Mouse (Mus musculus) MEL (cell line): Measurements from ENCODE around the gene Pfn1. TPM values are rescaled to one million over a fixed set of nuclear protein-coding genes. Genes with fewer than 3 reads are reported as not detected.
A peak's percentile ranks its signal among the peaks of the same experiment; 100 is the strongest.

Experiments used
- DNase-seq: peaks from one replicate; pipeline ENCODE4 v3.0.0; 2011; ENCODE audit warnings: low read depth, low spot score
- H3K27ac ChIP-seq: 2 replicates; pipeline ENCODE4 v1.5.1; 2012; ENCODE audit warnings: low read depth, mild to moderate bottlenecking, control low read depth, low read length, moderate library complexity; ENCODE audit not compliant: control insufficient read depth
- H3K27me3 ChIP-seq, 2 experiments: fragments of 150-350 bp in 1 of 2; sonication (generic) in 1 of 2; 2 replicates each; pipeline ENCODE4 v1.6.1; 2012; ENCODE audit warnings: low read length in 2 of 2, mild to moderate bottlenecking in 2 of 2, improper control_type of control experiment in 1 of 2, moderate library complexity in 1 of 2; ENCODE audit not compliant: insufficient read depth in 2 of 2, control insufficient read depth in 1 of 2
- H3K36me3 ChIP-seq, 2 experiments: 2 replicates each; pipeline ENCODE4 v1.6.1; 2012 to 2014; ENCODE audit warnings: low read length in 2 of 2, improper control_type of control experiment in 1 of 2, inconsistent platforms in 1 of 2, mild to moderate bottlenecking in 1 of 2; ENCODE audit not compliant: insufficient read depth in 2 of 2, control insufficient read depth in 1 of 2
- H3K4me1 ChIP-seq, 2 experiments: fragments of 150-350 bp in 1 of 2; sonication (generic) in 1 of 2; 2 replicates each; pipeline ENCODE4 v1.6.1; 2012; ENCODE audit warnings: low read length in 2 of 2, improper control_type of control experiment in 1 of 2, mild to moderate bottlenecking in 1 of 2; ENCODE audit not compliant: insufficient read depth in 2 of 2, control insufficient read depth in 1 of 2
- H3K4me3 ChIP-seq, 2 experiments: fragments of 150-350 bp in 1 of 2; sonication (generic) in 1 of 2; 2 replicates each; pipeline ENCODE4 v1.5.1; 2012; ENCODE audit warnings: low read depth in 2 of 2, low read length in 2 of 2, mild to moderate bottlenecking in 2 of 2, moderate library complexity in 2 of 2, control low read depth in 1 of 2, improper control_type of control experiment in 1 of 2; ENCODE audit not compliant: control insufficient read depth in 1 of 2, insufficient read depth in 1 of 2
- H3K79me2 ChIP-seq: 2 replicates; pipeline ENCODE4 v1.6.1; 2012; ENCODE audit warnings: mild to moderate bottlenecking, low read length, moderate library complexity; ENCODE audit not compliant: control insufficient read depth, poor library complexity, insufficient read depth
- H3K9ac ChIP-seq: 2 replicates; pipeline ENCODE4 v1.6.1; 2012; ENCODE audit warnings: low read depth, mild to moderate bottlenecking, control low read depth, low read length, moderate library complexity; ENCODE audit not compliant: control insufficient read depth, poor library complexity, severe bottlenecking
- H3K9me3 ChIP-seq: fragments of 150-350 bp; sonication (generic); replicated peaks from 2 replicates; pipeline ENCODE4 v1.6.1; 2012; ENCODE audit warnings: mild to moderate bottlenecking, low read length, improper control_type of control experiment, moderate library complexity; ENCODE audit not compliant: insufficient read depth
- BHLHE40 ChIP-seq: IDR thresholded peaks from 2 replicates; pipeline ENCODE4 v1.6.1; 2012; ENCODE audit warnings: low read depth, mild to moderate bottlenecking, inconsistent platforms, low read length, improper control_type of control experiment, borderline replicate concordance
- CHD1 ChIP-seq: IDR thresholded peaks from 2 replicates; pipeline ENCODE4 v1.6.1; 2012; ENCODE audit warnings: low read depth, mild to moderate bottlenecking, inconsistent platforms, low read length, improper control_type of control experiment
- CHD2 ChIP-seq: IDR thresholded peaks from 2 replicates; pipeline ENCODE4 v1.6.1; 2011; ENCODE audit warnings: low read length, improper control_type of control experiment
- CTCF ChIP-seq, 3 experiments: IDR thresholded peaks in 2 of 3; conservative IDR thresholded peaks in 1 of 3; 2 replicates each; pipeline ENCODE4 v1.5.1; 2011 to 2012; ENCODE audit warnings: low read length in 3 of 3, low read depth in 2 of 3, mild to moderate bottlenecking in 2 of 3, improper control_type of control experiment in 1 of 3, inconsistent platforms in 1 of 3, mixed read lengths in 1 of 3, moderate library complexity in 1 of 3; ENCODE audit not compliant: control insufficient read depth in 1 of 3, insufficient read depth in 1 of 3, poor library complexity in 1 of 3, severe bottlenecking in 1 of 3
- E2F4 ChIP-seq: IDR thresholded peaks from 2 replicates; pipeline ENCODE4 v1.6.1; 2011; ENCODE audit warnings: low read depth, low read length, improper control_type of control experiment, borderline replicate concordance
- ELF1 ChIP-seq: IDR thresholded peaks from 2 replicates; pipeline ENCODE4 v1.6.1; 2014; ENCODE audit warnings: low read depth, mild to moderate bottlenecking, inconsistent platforms, low read length, improper control_type of control experiment, moderate library complexity
- EP300 ChIP-seq, 2 experiments: IDR thresholded peaks; 2 replicates each; pipeline ENCODE4 v1.6.1; 2011; ENCODE audit warnings: improper control_type of control experiment in 2 of 2, low read length in 2 of 2, low read depth in 1 of 2, mild to moderate bottlenecking in 1 of 2
- ETS1 ChIP-seq: IDR thresholded peaks from 2 replicates; pipeline ENCODE4 v1.6.1; 2012; ENCODE audit warnings: low read depth, mild to moderate bottlenecking, inconsistent platforms, low read length, improper control_type of control experiment, moderate library complexity
- GABPA ChIP-seq: IDR thresholded peaks from 2 replicates; pipeline ENCODE4 v1.6.1; 2012; ENCODE audit warnings: low read depth, mild to moderate bottlenecking, inconsistent platforms, low read length, improper control_type of control experiment, moderate library complexity
- GATA1 ChIP-seq: IDR thresholded peaks from 2 replicates; pipeline ENCODE4 v1.6.1; 2011; ENCODE audit warnings: low read depth, low read length, improper control_type of control experiment
- HCFC1 ChIP-seq: IDR thresholded peaks from 2 replicates; pipeline ENCODE4 v1.6.1; 2012; ENCODE audit warnings: low read depth, mild to moderate bottlenecking, inconsistent platforms, low read length, improper control_type of control experiment, moderate library complexity
- JUND ChIP-seq: IDR thresholded peaks from 2 replicates; pipeline ENCODE4 v1.6.1; 2011; ENCODE audit warnings: low read depth, mild to moderate bottlenecking, improper control_type of control experiment, low read length
- KAT2A ChIP-seq: conservative IDR thresholded peaks from 2 replicates; pipeline ENCODE4 v1.6.1; 2012; ENCODE audit warnings: low read depth, low read length, improper control_type of control experiment, inconsistent platforms
- MAFK ChIP-seq: IDR thresholded peaks from 2 replicates; pipeline ENCODE4 v1.6.1; 2011; ENCODE audit warnings: low read depth, mild to moderate bottlenecking, low read length, improper control_type of control experiment, borderline replicate concordance
- MAX ChIP-seq: IDR thresholded peaks from 2 replicates; pipeline ENCODE4 v1.6.1; 2011; ENCODE audit warnings: low read length, improper control_type of control experiment
- MAZ ChIP-seq: IDR thresholded peaks from 2 replicates; pipeline ENCODE4 v1.6.1; 2012; ENCODE audit warnings: low read depth, mild to moderate bottlenecking, inconsistent platforms, low read length, improper control_type of control experiment
- MEF2A ChIP-seq: IDR thresholded peaks from 2 replicates; pipeline ENCODE4 v1.6.1; 2014; ENCODE audit warnings: low read depth, mild to moderate bottlenecking, inconsistent platforms, low read length, improper control_type of control experiment; ENCODE audit not compliant: poor library complexity, insufficient replicate concordance, severe bottlenecking; ENCODE audit errors: extremely low read depth
- MXI1 ChIP-seq: IDR thresholded peaks from 2 replicates; pipeline ENCODE4 v1.6.1; 2011; ENCODE audit warnings: mild to moderate bottlenecking, low read depth, low read length, improper control_type of control experiment
- MYB ChIP-seq: IDR thresholded peaks from 2 replicates; pipeline ENCODE4 v1.6.1; 2011; ENCODE audit warnings: mild to moderate bottlenecking, low read depth, low read length, improper control_type of control experiment
- MYC ChIP-seq: IDR thresholded peaks from 2 replicates; pipeline ENCODE4 v1.6.1; 2011; ENCODE audit warnings: low read depth, mild to moderate bottlenecking, low read length, improper control_type of control experiment, moderate library complexity
- NELFE ChIP-seq: IDR thresholded peaks from 2 replicates; pipeline ENCODE4 v1.6.1; 2011; ENCODE audit warnings: low read depth, low read length, improper control_type of control experiment
- NRF1 ChIP-seq: IDR thresholded peaks from 2 replicates; pipeline ENCODE4 v1.6.1; 2014; ENCODE audit warnings: low read depth, mild to moderate bottlenecking, inconsistent platforms, low read length, improper control_type of control experiment, moderate library complexity; ENCODE audit not compliant: poor library complexity, insufficient read depth, severe bottlenecking
- POLR2A ChIP-seq, 2 experiments: IDR thresholded peaks; 2 replicates each; pipeline ENCODE4 v1.6.1; 2011 to 2012; ENCODE audit warnings: low read length in 2 of 2, mild to moderate bottlenecking in 2 of 2, control low read depth in 1 of 2, improper control_type of control experiment in 1 of 2, low read depth in 1 of 2, moderate library complexity in 1 of 2; ENCODE audit not compliant: control insufficient read depth in 1 of 2, insufficient read depth in 1 of 2, poor library complexity in 1 of 2
- POLR2AphosphoS2 ChIP-seq: IDR thresholded peaks from 2 replicates; pipeline ENCODE4 v1.6.1; 2011; ENCODE audit warnings: low read length, improper control_type of control experiment
- POLR2AphosphoS5 ChIP-seq: IDR thresholded peaks from 2 replicates; pipeline ENCODE4 v1.6.1; 2012; ENCODE audit warnings: low read depth, borderline replicate concordance, mild to moderate bottlenecking, inconsistent platforms, low read length, moderate library complexity, mixed read lengths
- RAD21 ChIP-seq: IDR thresholded peaks from 2 replicates; pipeline ENCODE4 v1.6.1; 2011; ENCODE audit warnings: mild to moderate bottlenecking, low read depth, low read length, improper control_type of control experiment
- RCOR1 ChIP-seq: IDR thresholded peaks from 2 replicates; pipeline ENCODE4 v1.6.1; 2012; ENCODE audit warnings: low read depth, mild to moderate bottlenecking, inconsistent platforms, low read length, improper control_type of control experiment
- SIN3A ChIP-seq: IDR thresholded peaks from 2 replicates; pipeline ENCODE4 v1.6.1; 2012; ENCODE audit warnings: low read length, improper control_type of control experiment, inconsistent platforms
- SMC3 ChIP-seq: IDR thresholded peaks from 2 replicates; pipeline ENCODE4 v1.6.1; 2011; ENCODE audit warnings: low read depth, low read length, improper control_type of control experiment
- TAL1 ChIP-seq: IDR thresholded peaks from 2 replicates; pipeline ENCODE4 v1.6.1; 2012; ENCODE audit warnings: mild to moderate bottlenecking, inconsistent platforms, low read length, moderate library complexity, mixed read lengths
- TBP ChIP-seq: IDR thresholded peaks from 2 replicates; pipeline ENCODE4 v1.8.0; 2011; ENCODE audit warnings: low read depth, low read length, improper control_type of control experiment
- USF1 ChIP-seq: IDR thresholded peaks from 2 replicates; pipeline ENCODE4 v1.6.1; 2014; ENCODE audit warnings: low read depth, mild to moderate bottlenecking, inconsistent platforms, low read length, improper control_type of control experiment, moderate library complexity
- ZC3H11A ChIP-seq: IDR thresholded peaks from 2 replicates; pipeline ENCODE4 v1.6.1; 2012; ENCODE audit warnings: low read depth, mild to moderate bottlenecking, inconsistent platforms, low read length, improper control_type of control experiment
- ZKSCAN1 ChIP-seq: IDR thresholded peaks from 2 replicates; pipeline ENCODE4 v1.6.1; 2012; ENCODE audit warnings: low read depth, mild to moderate bottlenecking, inconsistent platforms, low read length, improper control_type of control experiment, moderate library complexity
- ZMIZ1 ChIP-seq: IDR thresholded peaks from 2 replicates; pipeline ENCODE4 v1.6.1; 2012; ENCODE audit warnings: low read depth, mild to moderate bottlenecking, inconsistent platforms, low read length, improper control_type of control experiment, moderate library complexity
- ZNF384 ChIP-seq: IDR thresholded peaks from 2 replicates; pipeline ENCODE4 v1.6.1; 2012; ENCODE audit warnings: low read depth, mild to moderate bottlenecking, inconsistent platforms, low read length, improper control_type of control experiment
- polyA plus RNA-seq, 2 experiments: library from polyadenylated mRNA; stranded (reverse) in 1 of 2; unstranded in 1 of 2; fragments of >175 nt in 1 of 2; fragments of >200 nt in 1 of 2; gene quantifications; 2 replicates each; pipeline versions ENCODE4 v1.2.1 to v1.2.4; 2012; ENCODE audit warnings: low replicate concordance in 2 of 2, low read depth in 1 of 2; ENCODE audit not compliant: insufficient read length in 2 of 2, insufficient read depth in 1 of 2, missing spikeins in 1 of 2
- total RNA-seq: library from RNA; depleted of rRNA; stranded (reverse); fragments of 300-350 nt; gene quantifications from 2 replicates; pipeline ENCODE4 v1.2.3, GENCODE M21; 2012; rRNA removed

Gene Pfn1
- 1,332 and 1,356 TPM in 2 replicates for total RNA-seq
- 1,000 to 10,000 TPM; 2,392 to 5,980 TPM for polyA plus RNA-seq

GRCm38 (mm10) chr11:70654198-70654922 is at the start of gene Pfn1:
Gene Pfn1, minus strand, starts transcription at chr11:70654644.
- H3K36me3 ChIP-seq: peaks cover 14 to 44% of the 10 kb centered on the region in 2 experiments
- peak within 1 kb of the TSS; percentile 99 for H3K9ac ChIP-seq
- H3K9me3 ChIP-seq: no peaks in the 10 kb centered on the region
- H3K27me3 ChIP-seq: no peaks in the 10 kb centered on the region
- peak within 1 kb of the TSS; percentile 96 to 98 for H3K4me3 ChIP-seq
- peak; percentile 94 for DNase-seq
- H3K27ac ChIP-seq: peak within 1 kb of the TSS; percentile 99
- peaks cover 61% of the 10 kb centered on the region for H3K79me2 ChIP-seq
- peaks cover 12 to 48% of the 10 kb centered on the region in 2 experiments for H3K4me1 ChIP-seq
- TF ChIP-seq CTCF (IDR thresholded peaks at IDR 0.05 in 2 of 3, conservative IDR thresholded peaks at IDR 0.05 in 1 of 3; ENCODE audit: control insufficient read depth in 1 of 3, insufficient read depth in 1 of 3, low read depth in 2 of 3, low read length in 3 of 3, poor library complexity in 1 of 3, severe bottlenecking in 1 of 3) (no peak), MYB (no peak), KAT2A (no peak), ETS1 (peak; percentile 69), USF1 (no peak; the same call in 1 of the 2 replicates), NRF1 (no peak), HCFC1 (peak; percentile 74), NELFE (peak; percentile 96), SMC3 (no peak), MXI1 (no peak), TAL1 (no peak), CHD2 (peak; percentile 73; the same call in 1 of the 2 replicates), RAD21 (no peak), POLR2A (IDR thresholded peaks at IDR 0.05; ENCODE audit: control insufficient read depth in 1 of 2, insufficient read depth in 1 of 2, low read depth in 1 of 2, low read length in 2 of 2, poor library complexity in 1 of 2) (peak; percentile 82 to 91), ELF1 (peak; percentile 87), JUND (no peak), E2F4 (no peak), POLR2AphosphoS5 (peak; percentile 74; the same call in 1 of the 2 replicates), EP300 (IDR thresholded peaks at IDR 0.05; ENCODE audit: low read depth in 1 of 2, low read length in 2 of 2) (no peak; a peak in 3 of 4 replicates), ZNF384 (peak; percentile 74; the same call in 1 of the 2 replicates), GABPA (no peak), SIN3A (peak; percentile 82), BHLHE40 (no peak; the same call in 1 of the 2 replicates), ZKSCAN1 (no peak), RCOR1 (no peak), GATA1 (no peak), ZC3H11A (no peak), MEF2A (no peak), MAFK (no peak; the same call in 1 of the 2 replicates), ZMIZ1 (peak; percentile 98), MYC (no peak; the same call in 1 of the 2 replicates), TBP (peak; percentile 69; the same call in 1 of the 2 replicates), MAX (no peak; the same call in 1 of the 2 replicates), MAZ (peak; percentile 99), CHD1 (no peak; the same call in 1 of the 2 replicates), POLR2AphosphoS2 (peak; percentile 89; the same call in 1 of the 2 replicates)
